Mouse (Mus musculus) neural tube, embryonic 14.5 days (tissue): Measurements from ENCODE around the gene Uchl4. TPM values are rescaled to one million over a fixed set of nuclear protein-coding genes. Genes with fewer than 3 reads are reported as not detected.
"Not testable (repeated sequence)": the region's sequence is repeated elsewhere in the genome, so short reads cannot be mapped to it uniquely, and the experiment has no call there.

Source experiments
- ATAC-seq: fragments of 200-750 bp; cut with Nextera tagmentation; 2 replicates; pipeline ENCODE4 v1.8.0; 2017; ENCODE audit warnings: low read depth, mild to moderate bottlenecking, moderate TSS enrichment, moderate library complexity
- H3K27ac ChIP-seq: fragments of 300-500 bp; sonication (generic); 2 replicates; pipeline ENCODE4 v1.5.1; 2014; ENCODE audit warnings: low read depth, mild to moderate bottlenecking, control low read depth, low read length, moderate library complexity, mixed read lengths
- H3K27me3 ChIP-seq: fragments of 300-500 bp; sonication (generic); 2 replicates; pipeline ENCODE4 v1.6.1; 2014; ENCODE audit warnings: low read length; ENCODE audit not compliant: control insufficient read depth, insufficient read depth
- H3K36me3 ChIP-seq: fragments of 300-500 bp; sonication (generic); 2 replicates; pipeline ENCODE4 v1.6.1; 2014; ENCODE audit warnings: low read length, mixed read lengths; ENCODE audit not compliant: control insufficient read depth, insufficient read depth
- H3K4me1 ChIP-seq: fragments of 300-500 bp; sonication (generic); 2 replicates; pipeline ENCODE4 v1.6.1; 2014; ENCODE audit warnings: low read length; ENCODE audit not compliant: control insufficient read depth, insufficient read depth
- H3K4me2 ChIP-seq: fragments of 300-500 bp; sonication (generic); 2 replicates; pipeline ENCODE4 v1.6.1; 2014; ENCODE audit warnings: mild to moderate bottlenecking, low read depth, low read length, control low read depth
- H3K4me3 ChIP-seq: fragments of 300-500 bp; sonication (generic); 2 replicates; pipeline ENCODE4 v1.5.1; 2014; ENCODE audit warnings: low read depth, low read length, control low read depth, mixed read lengths
- H3K9ac ChIP-seq: fragments of 300-500 bp; sonication (generic); replicated peaks from 2 replicates; pipeline ENCODE4 v1.6.1; 2014; ENCODE audit warnings: low read depth, mild to moderate bottlenecking, control low read depth, low read length, mixed read lengths
- H3K9me3 ChIP-seq: fragments of 300-500 bp; sonication (generic); 2 replicates; pipeline ENCODE4 v1.6.1; 2016; ENCODE audit warnings: low read length; ENCODE audit not compliant: control insufficient read depth
- WGBS: fragments of 180-500 bp; shearing (Covaris S2); extraction: QIAGEN DNeasy Blood & Tissue Kit; methylation state at CpG from one replicate; pipeline ENCODE4 v1.1.7; 2014; 5-methylcytosine and 5-hydroxymethylcytosine counted together
- polyA plus RNA-seq: library from polyadenylated mRNA; unstranded; fragments of >200 nt; fragmentation: Nextera tagmentation; extraction: Ambion mirVana; gene quantifications from 2 replicates; pipeline ENCODE4 v1.2.1, GENCODE M21; 2014

Uchl4 gene
- polyA plus RNA-seq, 1 experiment from 2014 or later, result 3.4 TPM

DNA sequence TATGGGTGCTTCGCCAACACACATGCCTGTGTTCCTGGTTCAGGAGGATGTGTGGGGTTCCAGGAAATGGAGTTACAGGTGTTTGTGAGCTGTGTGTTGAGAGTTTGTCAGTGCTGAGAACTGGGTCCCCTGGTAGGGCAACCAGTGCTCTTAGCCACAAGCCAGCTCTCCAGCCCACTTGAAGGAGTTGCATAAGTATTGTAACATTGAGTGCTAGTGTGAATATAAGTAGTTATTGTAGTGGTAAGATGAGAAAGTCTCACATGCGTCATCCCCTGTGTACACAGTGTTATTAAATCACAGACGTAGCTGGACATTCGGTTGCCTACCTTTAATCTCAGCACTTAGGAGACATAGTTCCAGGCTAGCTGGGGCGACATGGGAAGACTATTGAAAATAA is 24.9 kb downstream of the Uchl4 start:
- Histone ChIP-seq H3K27ac (no peak overlapping the region), H3K4me1 (no peaks in the 10 kb centered on the region), H3K27me3 (no peaks in the 10 kb centered on the region), H3K9me3 (no peaks in the 10 kb centered on the region), H3K9ac (no peak overlapping the region), H3K4me3 (no peak overlapping the region), H3K36me3 (no peaks in the 10 kb centered on the region), H3K4me2 (no peak overlapping the region)
- no peak for ATAC-seq
- 95% methylated on average over 5 of the region's 5 CpGs for WGBS

GRCm38 (mm10) chr9:64261023-64261422 is 26.0 kb downstream of the Uchl4 start:
- no peak overlapping the region for H3K4me2 ChIP-seq
- 92% methylated on average over 4 of the region's 4 CpGs for WGBS
- H3K27ac ChIP-seq, result no peak overlapping the region
- H3K36me3 ChIP-seq, result no peaks in the 10 kb centered on the region
- no peak for ATAC-seq
- H3K9ac ChIP-seq, result no peak overlapping the region
- H3K9me3 ChIP-seq, result no peaks in the 10 kb centered on the region
- H3K4me3 ChIP-seq, result no peak overlapping the region
- no peaks in the 10 kb centered on the region for H3K27me3 ChIP-seq
- H3K4me1 ChIP-seq, result no peaks in the 10 kb centered on the region

DNA sequence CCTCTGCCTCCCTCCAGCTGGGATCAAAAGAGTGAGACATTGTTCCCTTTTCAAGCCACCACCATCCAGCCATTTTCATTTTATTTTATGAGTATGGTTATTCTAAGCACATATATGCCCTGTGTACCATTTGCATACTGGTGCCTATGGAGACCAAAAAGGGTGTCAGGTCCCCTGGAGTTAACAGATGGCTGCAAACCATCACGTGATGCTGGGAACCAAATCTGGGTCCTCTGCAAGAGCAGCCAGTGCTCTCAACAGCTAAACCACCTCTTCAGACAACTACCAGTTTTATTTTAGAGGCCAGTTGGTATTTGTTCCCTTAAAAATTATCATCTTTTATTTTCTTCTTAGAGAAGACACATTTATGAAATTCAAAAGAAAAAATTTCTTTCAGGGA is 29.8 kb downstream of the Uchl4 start:
- no peaks in the 10 kb centered on the region for H3K36me3 ChIP-seq
- no peaks in the 10 kb centered on the region for H3K27me3 ChIP-seq
- WGBS, result 55% methylated on average over 1 of the region's 1 CpGs
- no peak overlapping the region for H3K4me2 ChIP-seq
- H3K27ac ChIP-seq, result no peak overlapping the region
- no peaks in the 10 kb centered on the region for H3K9me3 ChIP-seq
- no peaks in the 10 kb centered on the region for H3K4me1 ChIP-seq
- ATAC-seq, result no peak
- H3K9ac ChIP-seq, result no peak overlapping the region
- no peak overlapping the region for H3K4me3 ChIP-seq

DNA sequence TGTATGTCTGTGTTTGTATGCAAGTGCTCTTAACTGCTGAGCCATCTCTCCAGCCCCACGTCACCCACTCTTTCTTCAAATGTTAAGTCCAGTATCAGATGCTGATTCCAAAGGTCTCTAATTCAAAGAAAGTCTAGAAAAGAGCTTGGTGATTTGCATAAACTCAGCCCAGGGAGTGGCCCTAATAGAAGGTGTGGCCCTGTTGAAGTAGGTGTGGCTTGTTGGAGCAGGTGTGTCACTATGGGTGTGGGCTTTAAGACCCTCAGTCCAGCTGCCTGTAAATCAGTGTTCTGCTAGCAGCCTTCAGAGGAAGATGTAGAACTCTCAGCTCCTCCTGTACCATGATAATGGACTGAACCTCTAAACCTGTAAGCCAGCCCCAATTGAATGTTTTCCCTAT is 32.2 kb downstream of the Uchl4 start:
- no peaks in the 10 kb centered on the region for H3K36me3 ChIP-seq
- no peak overlapping the region for H3K9ac ChIP-seq
- H3K27me3 ChIP-seq, result no peaks in the 10 kb centered on the region
- H3K4me2 ChIP-seq, result no peak overlapping the region
- no peak overlapping the region for H3K4me3 ChIP-seq
- H3K4me1 ChIP-seq, result no peaks in the 10 kb centered on the region
- no peak for ATAC-seq
- no peaks in the 10 kb centered on the region for H3K9me3 ChIP-seq
- no peak overlapping the region for H3K27ac ChIP-seq
- WGBS, result 92% methylated on average over 1 of the region's 1 CpGs

DNA sequence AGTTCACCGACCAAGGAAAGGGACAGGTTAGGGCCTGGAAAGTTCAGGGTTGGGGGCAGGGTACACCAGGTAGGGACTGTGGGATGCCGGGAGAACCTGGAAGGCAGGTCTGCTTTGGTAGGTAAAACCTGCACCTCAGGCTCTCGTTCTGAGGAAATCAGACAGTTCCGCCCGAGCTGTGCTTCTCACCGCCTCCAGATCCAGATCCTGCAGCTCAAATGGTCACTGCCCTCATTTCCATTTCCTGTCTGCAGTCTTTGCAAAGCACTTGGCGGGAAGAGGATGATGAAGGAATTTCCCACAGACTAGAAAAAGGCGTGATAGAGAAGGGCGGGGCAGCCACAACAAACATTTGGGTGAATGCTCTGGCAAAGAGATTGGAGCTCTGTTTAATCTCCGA is 33.2 kb downstream of the Uchl4 start:
- H3K36me3 ChIP-seq, result no peaks in the 10 kb centered on the region
- no peaks in the 10 kb centered on the region for H3K4me1 ChIP-seq
- H3K27ac ChIP-seq, result no peak overlapping the region
- H3K9ac ChIP-seq, result no peak overlapping the region
- H3K4me2 ChIP-seq, result no peak overlapping the region
- H3K4me3 ChIP-seq, result no peak overlapping the region
- H3K27me3 ChIP-seq, result no peaks in the 10 kb centered on the region
- no peaks in the 10 kb centered on the region for H3K9me3 ChIP-seq
- 92% methylated on average over 10 of the region's 10 CpGs for WGBS
- ATAC-seq, result no peak

- 95% methylated on average over 8 of the region's 8 CpGs for WGBS
- H3K27ac ChIP-seq, H3K27me3 ChIP-seq, H3K36me3 ChIP-seq, ATAC-seq, H3K9ac ChIP-seq, H3K4me1 ChIP-seq, H3K9me3 ChIP-seq, H3K4me3 ChIP-seq, H3K4me2 ChIP-seq: not testable (repeated sequence)
These were observed 33.8 kb downstream of the Uchl4 start for GRCm38 (mm10) chr9:64268836-64269235.

GRCm38 (mm10) chr9:64271249-64271648 is 36.2 kb downstream of the Uchl4 start:
- no peaks in the 10 kb centered on the region for H3K36me3 ChIP-seq
- no peak for ATAC-seq
- no peaks in the 10 kb centered on the region for H3K9me3 ChIP-seq
- H3K4me1 ChIP-seq, result no peaks in the 10 kb centered on the region
- H3K27me3 ChIP-seq, result no peaks in the 10 kb centered on the region
- no peak overlapping the region for H3K4me2 ChIP-seq
- no peak overlapping the region for H3K4me3 ChIP-seq
- WGBS, result 76% methylated on average over 3 of the region's 3 CpGs
- no peak overlapping the region for H3K27ac ChIP-seq
- no peak overlapping the region for H3K9ac ChIP-seq

- Histone ChIP-seq H3K27me3 (no peaks in the 10 kb centered on the region), H3K27ac (no peak overlapping the region), H3K9me3 (no peaks in the 10 kb centered on the region), H3K9ac (no peak overlapping the region), H3K4me2 (no peak overlapping the region), H3K36me3 (no peaks in the 10 kb centered on the region), H3K4me1 (no peaks in the 10 kb centered on the region), H3K4me3 (no peak overlapping the region)
- 40% methylated on average over 7 of the region's 7 CpGs for WGBS
- ATAC-seq, result no peak
These were observed 37.6 kb downstream of the Uchl4 start for GRCm38 (mm10) chr9:64272611-64273010.

DNA sequence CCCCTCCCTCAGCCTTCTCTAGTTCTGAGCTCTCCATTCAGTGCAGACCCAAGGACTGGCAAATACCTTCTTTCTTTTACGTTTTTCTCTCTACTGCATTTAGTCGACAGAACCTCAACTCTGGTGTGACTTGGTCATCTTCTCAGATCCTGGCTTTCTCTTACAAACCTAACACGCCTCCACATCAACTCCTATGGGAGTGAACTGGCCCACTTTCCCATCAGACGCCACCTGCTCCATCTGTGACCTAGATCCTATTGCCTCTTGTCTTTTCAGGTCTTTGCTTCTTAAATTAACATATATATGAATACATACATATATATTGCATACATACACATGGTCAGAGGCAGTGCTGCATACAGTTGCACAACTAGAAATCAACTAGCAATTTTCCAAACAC is 38.8 kb downstream of the Uchl4 start:
- no peak for ATAC-seq
- H3K36me3 ChIP-seq, result no peaks in the 10 kb centered on the region
- H3K4me1 ChIP-seq, result no peaks in the 10 kb centered on the region
- no peak overlapping the region for H3K9ac ChIP-seq
- H3K4me3 ChIP-seq, result no peak overlapping the region
- H3K27me3 ChIP-seq, result no peaks in the 10 kb centered on the region
- H3K4me2 ChIP-seq, result no peak overlapping the region
- WGBS, result 74% methylated on average over 4 of the region's 4 CpGs
- H3K27ac ChIP-seq, result no peak overlapping the region
- no peaks in the 10 kb centered on the region for H3K9me3 ChIP-seq

- no peak for ATAC-seq
- whole genome bisulfite sequencing, result 84% methylated on average over 4 of the region's 4 CpGs
- no peak overlapping the region for H3K27ac ChIP-seq
- no peak overlapping the region for H3K4me2 ChIP-seq
- no peaks in the 10 kb centered on the region for H3K4me1 ChIP-seq
- no peaks in the 10 kb centered on the region for H3K36me3 ChIP-seq
- H3K4me3 ChIP-seq, result no peak overlapping the region
- no peak overlapping the region for H3K9ac ChIP-seq
- no peaks in the 10 kb centered on the region for H3K27me3 ChIP-seq
- no peaks in the 10 kb centered on the region for H3K9me3 ChIP-seq
These were observed 39.3 kb downstream of the Uchl4 start for GRCm38 (mm10) chr9:64274291-64274690.
